Mouse (Mus musculus): Measurements from ENCODE around the gene Pcgf1. TPM values are rescaled to one million over a fixed set of nuclear protein-coding genes. Genes with fewer than 3 reads are reported as not detected.

Gene Pcgf1
- polyA plus RNA-seq, 1 experiment from 2014 or later = 41.8 TPM

GRCm38 (mm10) chr6:83054871-83055431, 22.7 kb upstream of the Pcgf1 start, which contains the start of gene Htra2:
TSS of gene Htra2 (minus strand) at chr6:83055273.
- ATAC-seq (ENCODE audit: insufficient read depth, low FRiP score, low TSS enrichment) (peak; percentile 51), DNase-seq (ENCODE audit: low spot score) (no peak)
- under 1% methylated on average over 50 of the region's 50 CpGs for WGBS
- peaks cover 15% of the 10 kb centered on the region for H3K4me1 ChIP-seq (ENCODE audit: control insufficient read depth, insufficient read depth, low read length)
- no peaks in the 10 kb centered on the region for H3K9me3 ChIP-seq (ENCODE audit: control insufficient read depth, low read length)
- H3K4me2 ChIP-seq (ENCODE audit: low read depth) = peak within 1 kb of the TSS; percentile 87
- H3K27me3 ChIP-seq (ENCODE audit: control insufficient read depth, insufficient read depth, low read length) = no peaks in the 10 kb centered on the region
- peak within 1 kb of the TSS; percentile 65 for H3K27ac ChIP-seq (ENCODE audit: low read depth, low read length)
- H3K9ac ChIP-seq (ENCODE audit: low read length) = peak within 1 kb of the TSS; percentile 92
- H3K4me3 ChIP-seq (ENCODE audit: low read depth, low read length) = peak within 1 kb of the TSS; percentile 96
- peaks cover 3% of the 10 kb centered on the region for H3K36me3 ChIP-seq (ENCODE audit: control insufficient read depth, insufficient read depth, low read length)

- ATAC-seq (ENCODE audit: insufficient read depth, low FRiP score, low TSS enrichment) = no peak
- Histone ChIP-seq H3K27ac (ENCODE audit: low read depth, low read length) (no peak within 1 kb of the TSS), H3K4me2 (ENCODE audit: low read depth) (no peak within 1 kb of the TSS), H3K36me3 (ENCODE audit: control insufficient read depth, insufficient read depth, low read length) (no peaks in the 10 kb centered on the region; the same call in none of the 2 replicates), H3K9me3 (ENCODE audit: control insufficient read depth, low read length) (no peaks in the 10 kb centered on the region), H3K27me3 (ENCODE audit: control insufficient read depth, insufficient read depth, low read length) (peaks cover 5% of the 10 kb centered on the region), H3K9ac (ENCODE audit: low read length) (no peak within 1 kb of the TSS), H3K4me3 (ENCODE audit: low read depth, low read length) (no peak within 1 kb of the TSS), H3K4me1 (ENCODE audit: control insufficient read depth, insufficient read depth, low read length) (peaks cover 11% of the 10 kb centered on the region)
- DNase-seq (ENCODE audit: low spot score) = no peak
- 46% methylated on average over 3 of the region's 3 CpGs for whole genome bisulfite sequencing
Observed at GRCm38 (mm10) chr6:83057790-83058189, 19.9 kb upstream of the Pcgf1 start, which contains the start of gene Dqx1. TSS of gene Dqx1 (plus strand) at chr6:83057844.

- ATAC-seq (ENCODE audit: insufficient read depth, low FRiP score, low TSS enrichment) = no peak
- no peak overlapping the region for H3K4me3 ChIP-seq (ENCODE audit: low read depth, low read length)
- H3K9ac ChIP-seq (ENCODE audit: low read length) = no peak overlapping the region
- peaks cover 14% of the 10 kb centered on the region for H3K27me3 ChIP-seq (ENCODE audit: control insufficient read depth, insufficient read depth, low read length)
- no peaks in the 10 kb centered on the region for H3K9me3 ChIP-seq (ENCODE audit: control insufficient read depth, low read length)
- H3K27ac ChIP-seq (ENCODE audit: low read depth, low read length) = no peak overlapping the region
- peaks cover 6% of the 10 kb centered on the region; the same call in 1 of the 2 replicates for H3K4me1 ChIP-seq (ENCODE audit: control insufficient read depth, insufficient read depth, low read length)
- no peaks in the 10 kb centered on the region; the same call in none of the 2 replicates for H3K36me3 ChIP-seq (ENCODE audit: control insufficient read depth, insufficient read depth, low read length)
- 80% methylated on average over 2 of the region's 2 CpGs for WGBS
- DNase-seq (ENCODE audit: low spot score) = no peak
- H3K4me2 ChIP-seq (ENCODE audit: low read depth) = no peak overlapping the region
Observed at GRCm38 (mm10) chr6:83058725-83059124, 18.9 kb upstream of the Pcgf1 start.

GRCm38 (mm10) chr6:83065995-83066394, 11.7 kb upstream of the Pcgf1 start:
- Histone ChIP-seq H3K36me3 (ENCODE audit: control insufficient read depth, insufficient read depth, low read length) (no peaks in the 10 kb centered on the region), H3K27ac (ENCODE audit: low read depth, low read length) (no peak overlapping the region), H3K9ac (ENCODE audit: low read length) (no peak overlapping the region), H3K9me3 (ENCODE audit: control insufficient read depth, low read length) (no peaks in the 10 kb centered on the region), H3K4me3 (ENCODE audit: low read depth, low read length) (no peak overlapping the region), H3K4me2 (ENCODE audit: low read depth) (no peak overlapping the region), H3K4me1 (ENCODE audit: control insufficient read depth, insufficient read depth, low read length) (peaks cover 7% of the 10 kb centered on the region; the same call in 1 of the 2 replicates), H3K27me3 (ENCODE audit: control insufficient read depth, insufficient read depth, low read length) (peaks cover 84% of the 10 kb centered on the region)
- no peak for DNase-seq (ENCODE audit: low spot score)
- no peak for ATAC-seq (ENCODE audit: insufficient read depth, low FRiP score, low TSS enrichment)
- whole genome bisulfite sequencing = 42% methylated on average over 8 of the region's 8 CpGs

- ATAC-seq (ENCODE audit: insufficient read depth, low FRiP score, low TSS enrichment) (no peak), DNase-seq (ENCODE audit: low spot score) (no peak)
- Histone ChIP-seq H3K4me2 (ENCODE audit: low read depth) (no peak overlapping the region), H3K36me3 (ENCODE audit: control insufficient read depth, insufficient read depth, low read length) (no peaks in the 10 kb centered on the region), H3K27ac (ENCODE audit: low read depth, low read length) (no peak overlapping the region), H3K9ac (ENCODE audit: low read length) (no peak overlapping the region), H3K4me3 (ENCODE audit: low read depth, low read length) (no peak overlapping the region), H3K4me1 (ENCODE audit: control insufficient read depth, insufficient read depth, low read length) (peaks cover 7% of the 10 kb centered on the region; the same call in 1 of the 2 replicates), H3K27me3 (ENCODE audit: control insufficient read depth, insufficient read depth, low read length) (peaks cover 89% of the 10 kb centered on the region), H3K9me3 (ENCODE audit: control insufficient read depth, low read length) (no peaks in the 10 kb centered on the region)
- WGBS = 31% methylated on average over 6 of the region's 6 CpGs
Observed at GRCm38 (mm10) chr6:83066441-83066840, 11.2 kb upstream of the Pcgf1 start.

- Histone ChIP-seq H3K4me2 (ENCODE audit: low read depth) (peak overlapping the region; percentile 24; the same call in 1 of the 2 replicates), H3K27ac (ENCODE audit: low read depth, low read length) (no peak overlapping the region), H3K4me3 (ENCODE audit: low read depth, low read length) (peak overlapping the region; percentile 28; the same call in 1 of the 2 replicates), H3K4me1 (ENCODE audit: control insufficient read depth, insufficient read depth, low read length) (peaks cover 7% of the 10 kb centered on the region; the same call in 1 of the 2 replicates), H3K9ac (ENCODE audit: low read length) (no peak overlapping the region), H3K36me3 (ENCODE audit: control insufficient read depth, insufficient read depth, low read length) (no peaks in the 10 kb centered on the region), H3K27me3 (ENCODE audit: control insufficient read depth, insufficient read depth, low read length) (peaks cover 95% of the 10 kb centered on the region), H3K9me3 (ENCODE audit: control insufficient read depth, low read length) (no peaks in the 10 kb centered on the region)
- 3% methylated on average over 8 of the region's 8 CpGs for WGBS
- DNase-seq (ENCODE audit: low spot score) (no peak), ATAC-seq (ENCODE audit: insufficient read depth, low FRiP score, low TSS enrichment) (no peak)
Observed at GRCm38 (mm10) chr6:83068221-83068620, 9.4 kb upstream of the Pcgf1 start.

- H3K27me3 ChIP-seq (ENCODE audit: control insufficient read depth, insufficient read depth, low read length) = peaks cover 94% of the 10 kb centered on the region
- H3K9ac ChIP-seq (ENCODE audit: low read length) = peak overlapping the region; percentile 26
- peak overlapping the region; percentile 28 for H3K4me3 ChIP-seq (ENCODE audit: low read depth, low read length)
- no peak for ATAC-seq (ENCODE audit: insufficient read depth, low FRiP score, low TSS enrichment)
- H3K4me2 ChIP-seq (ENCODE audit: low read depth) = peak overlapping the region; percentile 24
- no peaks in the 10 kb centered on the region for H3K36me3 ChIP-seq (ENCODE audit: control insufficient read depth, insufficient read depth, low read length)
- no peaks in the 10 kb centered on the region for H3K9me3 ChIP-seq (ENCODE audit: control insufficient read depth, low read length)
- DNase-seq (ENCODE audit: low spot score) = no peak
- no peak overlapping the region; the same call in 1 of the 2 replicates for H3K27ac ChIP-seq (ENCODE audit: low read depth, low read length)
- WGBS = under 1% methylated on average over 53 of the region's 81 CpGs
- peaks cover 7% of the 10 kb centered on the region; the same call in 1 of the 2 replicates for H3K4me1 ChIP-seq (ENCODE audit: control insufficient read depth, insufficient read depth, low read length)
Observed at GRCm38 (mm10) chr6:83068706-83069487, 8.8 kb upstream of the Pcgf1 start.

GRCm38 (mm10) chr6:83069488-83070246, 8.0 kb upstream of the Pcgf1 start:
- ATAC-seq (ENCODE audit: insufficient read depth, low FRiP score, low TSS enrichment) = no peak
- WGBS = 1% methylated on average over 52 of the region's 69 CpGs

More at GRCm38 (mm10) chr6:83069488-83070246, 8.0 kb upstream of the Pcgf1 start:
- Histone ChIP-seq H3K4me1 (ENCODE audit: control insufficient read depth, insufficient read depth, low read length) (peaks cover 7% of the 10 kb centered on the region; the same call in 1 of the 2 replicates), H3K27me3 (ENCODE audit: control insufficient read depth, insufficient read depth, low read length) (peaks cover 94% of the 10 kb centered on the region), H3K9me3 (ENCODE audit: control insufficient read depth, low read length) (no peaks in the 10 kb centered on the region), H3K36me3 (ENCODE audit: control insufficient read depth, insufficient read depth, low read length) (no peaks in the 10 kb centered on the region), H3K4me2 (ENCODE audit: low read depth) (peak overlapping the region; percentile 22), H3K9ac (ENCODE audit: low read length) (peak overlapping the region; percentile 26), H3K4me3 (ENCODE audit: low read depth, low read length) (peak overlapping the region; percentile 19), H3K27ac (ENCODE audit: low read depth, low read length) (no peak overlapping the region; the same call in 1 of the 2 replicates)
- DNase-seq (ENCODE audit: low spot score) = peak; percentile 47
